Mouse (Mus musculus) right cerebral cortex, adult 18-20 months (tissue): ENCODE results near the gene Rfc4.
A peak's percentile ranks its signal among the peaks of the same experiment; 100 is the strongest.
"Not testable (repeated sequence)": the region's sequence is repeated elsewhere in the genome, so short reads cannot be mapped to it uniquely, and the experiment has no call there.

ENCODE experiments used
- DNase-seq: peaks from one replicate; pipeline ENCODE4 v3.0.0; 2022; ENCODE audit warnings: mixed read lengths

The Rfc4 gene

DNA sequence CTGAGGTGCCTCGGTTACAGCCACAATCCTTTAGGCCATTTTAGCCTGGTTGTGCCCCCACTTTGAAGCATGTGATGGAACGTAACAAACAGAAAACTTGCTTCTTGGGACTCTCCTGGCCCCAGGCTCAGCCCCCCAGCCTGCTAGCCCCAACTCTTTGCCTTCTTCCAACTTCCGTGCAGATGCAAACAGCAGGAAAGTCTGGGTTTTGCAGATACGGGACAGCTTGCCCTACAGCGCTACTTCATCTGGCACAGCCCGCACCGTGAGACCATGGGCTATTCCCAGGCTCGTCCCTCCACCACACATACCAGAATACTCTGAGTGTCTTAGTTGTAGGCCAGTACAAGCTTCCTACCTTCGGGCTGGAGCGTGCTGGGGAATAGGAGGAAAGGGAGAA is 26.9 kb downstream of the Rfc4 start:
- no peak for DNase-seq

DNA sequence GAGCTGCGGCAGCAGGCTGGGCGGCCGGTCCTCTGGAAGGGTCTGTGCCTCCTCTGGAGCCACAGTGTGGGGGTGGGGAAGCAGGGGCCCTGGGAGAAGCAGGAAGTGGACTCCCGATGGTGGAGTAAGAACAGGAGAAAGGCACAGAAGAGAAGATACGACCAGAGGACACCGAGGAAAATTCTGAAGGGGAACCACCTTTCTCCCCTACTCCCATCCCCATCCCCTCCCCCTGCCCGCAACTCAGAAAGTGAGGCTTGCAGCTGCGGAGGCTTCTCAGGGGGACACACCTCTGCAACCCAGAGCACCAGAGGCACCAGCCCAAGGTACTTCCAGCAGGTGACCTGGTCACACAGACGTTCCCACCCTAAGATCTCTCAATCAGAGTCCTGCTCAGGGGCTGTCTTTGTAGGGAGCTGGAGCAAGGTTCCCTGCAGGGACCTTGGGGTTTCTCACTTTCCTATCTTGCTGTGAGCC is 27.4 kb downstream of the Rfc4 start:
- DNase-seq, result no peak

DNA sequence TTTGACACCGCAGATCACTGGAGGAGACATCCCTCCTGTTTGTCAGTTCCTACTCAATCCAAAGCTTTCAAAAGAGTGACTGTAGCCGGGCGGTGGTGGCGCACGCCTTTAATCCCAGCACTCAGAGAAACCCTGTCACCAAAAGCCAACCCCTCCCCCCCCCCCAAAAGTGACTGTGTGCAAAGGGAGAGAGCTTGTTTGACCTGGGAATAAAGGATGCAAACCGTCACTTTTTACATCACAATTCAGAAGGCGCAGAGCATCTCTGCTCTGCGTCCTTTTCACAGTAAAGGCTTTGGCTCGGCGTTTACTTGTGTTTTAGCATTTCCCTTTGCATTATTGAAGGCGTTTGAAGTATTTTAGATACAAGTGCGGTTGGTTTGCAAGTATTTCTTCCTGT is 27.9 kb downstream of the Rfc4 start:
- DNase-seq, result no peak

DNA sequence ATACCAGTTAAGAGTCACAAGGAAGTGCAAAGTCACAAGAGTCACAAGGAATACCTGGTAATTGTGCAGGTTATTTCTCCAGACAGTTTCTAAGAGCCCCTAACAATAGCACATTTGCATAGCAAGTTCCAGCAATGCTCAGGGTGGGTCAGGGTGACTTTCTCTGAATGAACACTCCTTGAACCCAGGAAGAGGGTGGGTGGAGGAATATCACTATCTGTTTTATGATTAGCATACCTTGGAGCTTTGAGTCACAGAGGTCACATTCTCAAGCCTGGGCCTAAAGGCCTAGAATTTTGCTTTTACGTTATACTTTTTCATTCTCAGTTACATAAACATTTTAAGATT is 29.5 kb downstream of the Rfc4 start:
- DNase-seq, result not testable (repeated sequence)

DNA sequence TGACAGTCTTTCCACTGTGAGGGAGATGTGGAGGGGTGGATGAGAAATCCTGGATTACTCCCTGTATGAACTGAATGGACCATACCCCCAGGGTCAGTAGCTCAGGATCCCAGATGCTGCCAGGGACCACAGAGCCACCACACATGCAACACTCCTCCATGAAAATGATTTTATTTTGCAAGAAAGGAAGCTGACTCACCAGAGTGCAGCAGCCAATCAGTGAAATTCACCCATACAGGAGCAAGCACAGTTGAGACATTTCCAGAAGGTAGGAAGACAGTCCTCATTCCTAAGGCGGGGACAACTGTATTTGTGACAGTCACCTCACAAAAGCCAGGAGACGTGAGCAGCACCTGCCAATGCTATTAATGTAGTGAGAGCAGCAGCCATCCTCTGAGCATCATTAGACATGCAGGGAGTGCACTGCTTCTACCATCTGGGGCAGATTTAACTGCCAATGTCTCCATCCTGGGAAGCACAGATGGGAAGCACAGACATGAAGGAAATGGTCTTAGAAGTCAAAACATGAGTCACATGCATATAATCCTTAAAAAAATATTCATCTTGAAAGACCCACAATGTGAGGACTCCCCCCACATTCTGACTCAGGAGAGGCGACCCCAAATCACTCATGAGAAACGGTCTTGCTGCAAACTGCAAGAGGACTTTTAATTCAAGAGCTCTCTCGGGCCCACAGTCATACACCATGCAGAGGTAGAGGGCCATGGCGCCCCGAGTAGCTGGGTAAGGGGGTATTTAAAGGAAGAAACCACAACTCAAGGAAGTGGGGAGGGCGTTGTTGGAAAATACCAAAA is 30.0 kb downstream of the Rfc4 start:
- peak; percentile 39 for DNase-seq

DNA sequence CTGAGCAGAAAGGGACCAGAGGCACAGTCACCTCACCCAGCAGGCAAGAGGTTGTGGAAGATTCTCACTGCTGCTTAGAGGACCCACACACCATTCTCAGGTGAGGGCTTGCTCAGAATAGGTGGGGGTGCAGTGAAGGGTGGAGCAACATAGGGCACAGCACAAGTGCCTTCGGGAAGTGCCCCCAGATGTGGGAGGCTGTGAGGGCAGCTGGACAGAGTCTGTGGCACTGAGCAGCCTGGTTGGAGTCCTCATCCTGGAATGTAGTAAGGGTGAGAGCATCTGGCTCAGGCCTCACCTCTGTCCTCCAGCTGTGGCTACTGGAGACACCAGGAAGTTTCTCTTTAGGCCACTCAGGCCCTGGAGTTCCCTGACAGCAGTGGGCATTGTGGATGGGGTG is 30.7 kb downstream of the Rfc4 start:
- DNase-seq, result not testable (repeated sequence)

DNA sequence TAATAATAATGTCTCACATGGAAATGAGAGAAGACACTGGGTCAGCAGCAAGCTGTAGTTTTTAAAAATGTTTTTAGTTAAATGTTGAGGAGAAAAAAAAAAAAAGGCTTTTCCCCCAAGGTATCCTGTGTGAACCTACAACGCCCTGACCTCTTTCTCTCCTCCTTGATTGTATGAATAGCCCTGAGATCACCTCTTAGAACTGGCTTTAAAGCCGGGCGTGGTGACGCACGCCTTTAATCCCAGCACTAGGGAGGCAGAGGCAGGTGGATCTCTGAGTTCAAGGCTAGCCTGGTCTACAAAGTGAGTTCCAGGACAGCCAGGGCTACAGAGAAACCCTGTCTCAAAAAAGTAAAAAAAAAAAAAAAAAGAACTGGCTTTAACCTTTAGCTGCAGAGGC is 32.0 kb downstream of the Rfc4 start:
- DNase-seq, result not testable (repeated sequence)

DNA sequence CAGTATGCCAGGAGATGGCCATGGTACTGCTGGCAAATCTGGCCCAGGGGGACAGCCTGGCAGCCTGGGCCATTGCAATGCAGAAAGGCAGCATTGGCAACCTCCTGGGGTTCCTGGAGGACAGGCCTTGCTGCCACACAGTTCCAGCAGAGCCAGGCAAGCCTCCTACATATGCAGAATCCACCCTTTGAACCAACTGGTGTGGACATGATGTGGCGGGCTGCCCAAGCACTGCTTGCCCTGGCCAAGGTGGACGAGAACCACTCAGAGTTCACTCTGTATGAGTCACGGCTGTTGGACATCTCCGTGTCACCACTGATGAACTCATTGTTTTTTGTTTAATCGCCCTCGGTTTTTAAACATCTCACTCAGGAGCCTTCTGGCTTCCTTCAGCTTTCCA is 33.4 kb downstream of the Rfc4 start:
- no peak for DNase-seq

DNA sequence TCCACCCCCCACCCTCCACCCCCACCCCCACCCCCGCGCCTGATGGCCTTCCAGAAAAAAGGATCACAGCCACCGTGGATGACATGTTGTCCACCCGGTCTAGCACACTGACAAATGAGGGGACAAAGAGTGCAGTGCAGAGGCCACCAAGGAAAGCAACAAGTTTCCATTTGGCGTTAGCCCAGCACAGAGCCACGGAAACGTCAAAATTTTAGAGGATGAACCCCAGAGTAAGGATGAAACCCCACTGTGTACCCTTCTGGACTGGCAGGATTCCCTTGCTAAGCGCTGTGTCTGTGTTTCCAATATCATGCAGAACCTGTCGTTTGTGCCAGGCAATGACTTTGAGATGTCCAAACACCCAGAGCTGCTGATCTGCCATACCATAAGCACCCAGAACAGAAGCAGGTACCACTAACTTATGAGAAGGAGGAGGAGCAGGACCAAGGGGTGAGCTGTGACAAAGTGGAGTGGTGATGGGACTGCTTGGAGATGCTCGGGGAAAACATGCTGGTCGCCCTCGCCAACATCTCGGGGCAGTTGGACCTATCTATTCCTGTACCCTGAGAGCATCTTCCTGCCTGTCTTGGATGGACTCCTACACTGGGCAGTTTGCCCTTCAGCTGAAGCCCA is 34.1 kb downstream of the Rfc4 start:
- DNase-seq, result no peak

DNA sequence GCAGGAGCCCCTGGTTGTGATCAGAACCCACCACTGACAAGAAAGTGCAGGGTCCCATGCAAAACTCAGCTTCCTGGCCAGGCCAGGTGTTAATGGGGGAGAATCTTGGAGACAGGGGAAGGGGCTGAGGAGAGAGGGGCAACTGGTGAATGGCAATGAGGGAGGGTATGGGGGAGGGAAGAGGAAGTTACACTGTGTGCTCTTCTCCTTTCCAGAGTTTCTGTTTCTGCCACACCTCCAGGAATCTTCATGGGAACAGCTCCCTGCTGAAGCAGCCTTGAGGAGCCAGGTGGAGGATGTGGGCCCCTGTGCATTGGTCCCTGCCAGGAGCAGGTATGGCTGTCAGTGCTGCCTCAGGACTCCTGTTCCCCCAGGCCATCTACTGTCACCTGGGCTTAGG is 36.2 kb downstream of the Rfc4 start:
- DNase-seq, result not testable (repeated sequence)

DNA sequence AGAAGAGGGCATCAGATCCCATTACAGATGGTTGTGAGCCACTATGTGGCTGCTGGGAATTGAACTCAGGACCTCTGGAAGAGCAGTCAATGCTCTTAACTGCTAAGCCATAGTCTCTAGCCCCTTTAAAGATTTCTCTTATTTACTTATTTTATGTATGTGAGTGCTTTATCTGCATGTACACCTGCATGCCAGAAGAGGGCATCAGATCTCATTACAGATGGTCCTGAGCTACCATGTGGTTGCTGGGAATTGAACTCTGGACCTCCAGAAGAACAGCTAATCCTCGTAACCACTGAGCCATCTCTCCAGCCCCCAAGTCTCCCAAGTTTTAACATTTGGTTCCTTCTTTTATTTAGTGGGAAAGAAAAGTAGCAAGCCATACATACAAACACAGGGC is 39.0 kb downstream of the Rfc4 start:
- DNase-seq, result not testable (repeated sequence)

DNA sequence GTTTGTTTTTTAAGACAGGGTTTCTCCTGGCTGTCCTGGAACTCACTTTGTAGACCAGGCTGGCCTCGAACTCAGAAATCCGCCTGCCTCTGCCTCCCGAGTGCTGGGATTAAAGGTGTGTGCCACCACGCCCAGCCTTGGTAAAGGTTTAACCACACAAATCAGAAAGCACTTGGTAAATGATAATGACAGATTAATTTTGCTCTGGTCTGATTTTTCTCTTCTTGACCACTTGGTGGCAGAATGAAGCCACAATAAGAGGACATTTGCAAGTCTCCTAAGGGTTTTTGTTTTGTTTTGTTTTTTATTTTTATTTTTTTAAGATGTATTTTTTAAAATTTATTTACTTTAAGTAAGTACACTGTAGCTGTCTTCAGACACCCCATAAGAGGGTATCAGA is 39.8 kb downstream of the Rfc4 start:
- DNase-seq, result not testable (repeated sequence)

DNA sequence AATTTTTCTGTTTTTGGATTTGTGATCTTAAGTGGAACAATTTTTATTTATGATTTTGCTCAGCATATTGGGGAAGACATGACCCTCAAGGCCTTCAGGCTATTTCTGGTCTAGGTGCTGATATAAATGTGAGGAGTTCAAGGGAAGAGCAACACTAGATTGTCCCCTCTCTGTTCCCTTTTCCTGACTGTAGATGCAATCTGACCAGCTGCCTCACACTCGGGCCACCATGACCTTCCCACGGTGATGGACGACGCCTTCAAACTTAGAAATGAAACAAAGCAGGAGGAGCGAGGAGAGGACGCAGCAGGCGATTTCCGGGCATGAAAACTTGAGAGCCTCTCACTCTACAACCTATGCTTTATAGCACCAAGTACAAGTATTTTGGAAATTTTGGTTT is 40.4 kb downstream of the Rfc4 start:
- DNase-seq, result not testable (repeated sequence)

DNA sequence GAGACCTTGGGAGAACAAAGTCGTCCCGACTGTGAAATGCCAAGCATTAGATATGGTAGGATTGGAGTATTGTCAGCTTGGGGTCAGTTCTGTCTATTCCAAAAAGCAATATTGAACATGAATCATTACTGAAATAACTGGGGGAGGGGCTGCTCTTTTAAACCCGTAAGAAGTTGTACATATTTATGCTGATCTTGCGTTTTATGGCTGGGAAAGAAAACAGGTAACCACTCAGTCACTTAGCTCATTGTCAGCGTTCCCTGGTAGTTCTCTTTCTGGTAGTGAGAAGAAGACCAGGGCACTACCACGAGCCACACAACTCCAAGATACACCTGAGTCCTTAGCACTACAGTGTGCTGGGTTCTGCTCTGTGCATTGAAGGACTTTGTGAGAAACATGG is 50.0 kb downstream of the Rfc4 start:
- DNase-seq, result not testable (repeated sequence)
